Mouse (Mus musculus) megakaryocyte, embryonic 14.5 days (primary cell): ENCODE data around the gene Trim80.

Experiments used
- FLI1 ChIP-seq: IDR thresholded peaks from 2 replicates; pipeline ENCODE4 v1.6.1; 2012; ENCODE audit warnings: low read length, inconsistent platforms, mixed read lengths
- GATA1 ChIP-seq: IDR thresholded peaks from 3 replicates; pipeline ENCODE4 v1.6.1; 2012; ENCODE audit warnings: mixed read lengths, low read length, inconsistent platforms, borderline replicate concordance

GRCm38 (mm10) chr11:115492387-115492786 is 52.0 kb downstream of the Trim80 start:
- TF ChIP-seq FLI1 (no peak), GATA1 (no peak)
